Comparison of ENCODE assay signal across 8 mouse cellular contexts in genomic region chr10:21605011-21605571, GRCm38 (mm10). TPM values are rescaled to one million over a fixed set of nuclear protein-coding genes. Genes with fewer than 3 reads are reported as not detected.
DNase-seq lines count a peak whose midpoint lies in the region; ATAC-seq and TF ChIP-seq lines count a peak whose summit lies in the region.

No protein-coding gene starts in this region.

- H3K36me3 ChIP-seq in hindbrain, embryonic 14.5 days (replicated peaks; ENCODE audit: control insufficient read depth, insufficient read depth): no peaks in the 10 kb centered on the region
- no peaks in the 10 kb centered on the region for H3K36me3 ChIP-seq in hindbrain, embryonic 13.5 days
- no peaks in the 10 kb centered on the region for H3K36me3 ChIP-seq in liver, embryonic 15.5 days (replicated peaks)

- ATAC-seq in hindbrain, embryonic 14.5 days (ENCODE audit: low FRiP score): peak; percentile 73; the same call in 1 of the 2 replicates
- ATAC-seq in hindbrain, embryonic 13.5 days (ENCODE audit: low FRiP score): no peak
- ATAC-seq in liver, embryonic 15.5 days (ENCODE audit: insufficient read depth): peak; percentile 83

- 36% methylated on average over 4 of the region's 4 CpGs for WGBS in hindbrain, embryonic 14.5 days
- 38% methylated on average over 4 of the region's 4 CpGs for WGBS in hindbrain, embryonic 13.5 days
- WGBS in liver, embryonic 15.5 days (ENCODE audit: insufficient replicate concordance): 39% methylated on average over 4 of the region's 4 CpGs

- H3K27me3 ChIP-seq in hindbrain, embryonic 14.5 days (ENCODE audit: control insufficient read depth, insufficient read depth, low read length): no peaks in the 10 kb centered on the region
- no peaks in the 10 kb centered on the region for H3K27me3 ChIP-seq in hindbrain, embryonic 13.5 days
- no peaks in the 10 kb centered on the region for H3K27me3 ChIP-seq in liver, embryonic 15.5 days

- H3K9me3 ChIP-seq in hindbrain, embryonic 14.5 days (ENCODE audit: control insufficient read depth, low read length): no peaks in the 10 kb centered on the region
- H3K9me3 ChIP-seq in hindbrain, embryonic 13.5 days: no peaks in the 10 kb centered on the region
- no peaks in the 10 kb centered on the region for H3K9me3 ChIP-seq in liver, embryonic 15.5 days (replicated peaks)

- no peak for TF ChIP-seq CTCF in bone marrow macrophage, adult 2 months (IDR thresholded peaks at IDR 0.05; ENCODE audit: low read depth, low read length)

- 0 out of 2 replicates have a peak overlapping the region, but pooled peaks have one; percentile 17 for H3K27ac ChIP-seq in hindbrain, embryonic 14.5 days
- no peak overlapping the region for H3K27ac ChIP-seq in hindbrain, embryonic 13.5 days
- H3K27ac ChIP-seq in bone marrow macrophage, adult 2 months (ENCODE audit: insufficient read depth, low read depth, low read length): peak overlapping the region; percentile 82
- 0 out of 2 replicates have a peak overlapping the region, but pooled peaks have one; percentile 42 for H3K27ac ChIP-seq in liver, embryonic 15.5 days (replicated peaks)

- no peak for TF ChIP-seq POLR2A in bone marrow macrophage, adult 2 months (IDR thresholded peaks at IDR 0.05; ENCODE audit: borderline replicate concordance, low read depth, low read length)

- peaks cover 11% of the 10 kb centered on the region for H3K4me1 ChIP-seq in hindbrain, embryonic 14.5 days (replicated peaks; ENCODE audit: control insufficient read depth, insufficient read depth, low read length)
- peaks cover 13% of the 10 kb centered on the region for H3K4me1 ChIP-seq in hindbrain, embryonic 13.5 days (replicated peaks)
- H3K4me1 ChIP-seq in bone marrow macrophage, adult 2 months (ENCODE audit: control insufficient read depth, insufficient read depth, low read length): peaks cover 47% of the 10 kb centered on the region
- peaks cover 18% of the 10 kb centered on the region; the same call in 1 of the 2 replicates for H3K4me1 ChIP-seq in liver, embryonic 15.5 days (replicated peaks)

- no peak overlapping the region for H3K4me3 ChIP-seq in hindbrain, embryonic 14.5 days (replicated peaks; ENCODE audit: low read length)
- H3K4me3 ChIP-seq in hindbrain, embryonic 13.5 days: no peak overlapping the region
- H3K4me3 ChIP-seq in bone marrow macrophage, adult 2 months (ENCODE audit: insufficient read depth, low read length): no peak overlapping the region
- no peak overlapping the region for H3K4me3 ChIP-seq in liver, embryonic 15.5 days (replicated peaks)

- peak; percentile 45 for DNase-seq in hindbrain, embryonic 14.5 days (ENCODE audit: low spot score)
- DNase-seq in heart, adult 18-20 months: peak; percentile 83 to 85
- peak; percentile 92 for DNase-seq in kidney, adult 9 months
- DNase-seq in right cerebral cortex, postnatal 36 days (ENCODE audit: low spot score in 2 of 2): peak; percentile 22 to 39
- DNase-seq in urinary bladder, postnatal 25 days (ENCODE audit: low spot score): no peak

- no peak overlapping the region for H3K4me2 ChIP-seq in hindbrain, embryonic 14.5 days (replicated peaks)
- H3K4me2 ChIP-seq in hindbrain, embryonic 13.5 days: no peak overlapping the region
- no peak overlapping the region; the same call in 1 of the 2 replicates for H3K4me2 ChIP-seq in liver, embryonic 15.5 days

- no peak overlapping the region for H3K9ac ChIP-seq in hindbrain, embryonic 14.5 days
- no peak overlapping the region for H3K9ac ChIP-seq in hindbrain, embryonic 13.5 days
- H3K9ac ChIP-seq in liver, embryonic 15.5 days: no peak overlapping the region

RNA-seq across cellular contexts. Expression of gene 1700020N01Rik, which starts 12.1 kb away (rescaled TPM):
- not detected in 2 replicates for polyA plus RNA-seq in hindbrain, embryonic 14.5 days (2014; fragmentation: Nextera tagmentation; extraction: Ambion mirVana)
- polyA plus RNA-seq in hindbrain, embryonic 13.5 days (2015; fragmentation: Nextera tagmentation; extraction: Ambion mirVana): not detected in 2 replicates
- polyA plus RNA-seq in bone marrow macrophage, adult 2 months (2012; ENCODE audit: insufficient read depth, insufficient read length, missing spikeins): not detected in 2 replicates
- not detected for total RNA-seq in heart, adult 18-20 months (2021)
- polyA plus RNA-seq in liver, embryonic 15.5 days (2015; fragmentation: Nextera tagmentation; extraction: Ambion mirVana): not detected in 2 replicates
